Mouse (Mus musculus) monocyte, adult 2 months (primary cell): Measurements from ENCODE around the gene Zfhx3.

Source experiments
- DNase-seq, 2 experiments: peaks; one replicate each; pipeline ENCODE4 v3.0.0; 2022; ENCODE audit warnings: low spot score in 2 of 2, low read depth in 1 of 2

Zfhx3 gene

GRCm38 (mm10) chr8:108584662-108584978, 642.2 kb downstream of the Zfhx3 start:
- DNase-seq = no peak

- no peak for DNase-seq
These were observed 648.6 kb downstream of the Zfhx3 start for GRCm38 (mm10) chr8:108591037-108591436.

GRCm38 (mm10) chr8:108592028-108592724, 649.7 kb downstream of the Zfhx3 start:
- DNase-seq = no peak

- DNase-seq = no peak
These were observed 650.6 kb downstream of the Zfhx3 start for GRCm38 (mm10) chr8:108592990-108593589.

- no peak for DNase-seq
These were observed 651.4 kb downstream of the Zfhx3 start for GRCm38 (mm10) chr8:108593891-108594290.

GRCm38 (mm10) chr8:108594361-108595060, 652.1 kb downstream of the Zfhx3 start:
- DNase-seq = no peak

GRCm38 (mm10) chr8:108595061-108595419, 652.6 kb downstream of the Zfhx3 start:
- no peak for DNase-seq

- no peak for DNase-seq
These were observed 653.5 kb downstream of the Zfhx3 start for GRCm38 (mm10) chr8:108595721-108596495.

GRCm38 (mm10) chr8:108599003-108599402, 656.6 kb downstream of the Zfhx3 start:
- DNase-seq = no peak

GRCm38 (mm10) chr8:108599558-108599957, 657.1 kb downstream of the Zfhx3 start:
- DNase-seq = no peak

GRCm38 (mm10) chr8:108608678-108609077, 666.2 kb downstream of the Zfhx3 start:
- no peak for DNase-seq

- no peak for DNase-seq
These were observed 666.7 kb downstream of the Zfhx3 start for GRCm38 (mm10) chr8:108609114-108609513.

- DNase-seq = no peak
These were observed 668.8 kb downstream of the Zfhx3 start for GRCm38 (mm10) chr8:108611141-108611674.

- DNase-seq = no peak
These were observed 669.5 kb downstream of the Zfhx3 start for GRCm38 (mm10) chr8:108611792-108612413.

- no peak for DNase-seq
These were observed 670.4 kb downstream of the Zfhx3 start for GRCm38 (mm10) chr8:108612815-108613214.

GRCm38 (mm10) chr8:108613280-108613679, 670.8 kb downstream of the Zfhx3 start:
- no peak for DNase-seq

GRCm38 (mm10) chr8:108621296-108621695, 678.9 kb downstream of the Zfhx3 start:
- DNase-seq = no peak

- DNase-seq = no peak
These were observed 681.2 kb downstream of the Zfhx3 start for GRCm38 (mm10) chr8:108623660-108624059.

GRCm38 (mm10) chr8:108625571-108626120, 683.2 kb downstream of the Zfhx3 start:
- DNase-seq = no peak

GRCm38 (mm10) chr8:108631069-108631468, 688.6 kb downstream of the Zfhx3 start:
- no peak for DNase-seq

GRCm38 (mm10) chr8:108634282-108634681, 691.8 kb downstream of the Zfhx3 start:
- DNase-seq = no peak
